Mouse (Mus musculus) midbrain, postnatal 0 days (tissue): Measurements from ENCODE around the gene Ttc7b. TPM values are rescaled to one million over a fixed set of nuclear protein-coding genes. Genes with fewer than 3 reads are reported as not detected.

Source experiments
- ATAC-seq: fragments of 200-750 bp; cut with Nextera tagmentation; 2 replicates; pipeline ENCODE4 v1.8.0; 2017; ENCODE audit warnings: moderate number of reproducible peaks, mild to moderate bottlenecking, moderate TSS enrichment, moderate library complexity; ENCODE audit not compliant: low FRiP score
- DNase-seq: peaks from one replicate; pipeline ENCODE4 v3.0.0-alpha.2; 2015; ENCODE audit warnings: low spot score
- H3K27ac ChIP-seq: fragments of 300-500 bp; sonication (generic); 2 replicates; pipeline ENCODE4 v1.5.1; 2014; ENCODE audit warnings: low read depth, mild to moderate bottlenecking, low read length, mixed read lengths
- H3K27me3 ChIP-seq: fragments of 300-500 bp; sonication (generic); 2 replicates; pipeline ENCODE4 v1.6.1; 2014; ENCODE audit warnings: low read length, control low read depth, mixed read lengths; ENCODE audit not compliant: insufficient read depth
- H3K36me3 ChIP-seq: fragments of 300-500 bp; sonication (generic); 2 replicates; pipeline ENCODE4 v1.6.1; 2014; ENCODE audit warnings: low read length, control low read depth, mixed read lengths; ENCODE audit not compliant: insufficient read depth
- H3K4me1 ChIP-seq: fragments of 300-500 bp; sonication (generic); 2 replicates; pipeline ENCODE4 v1.6.1; 2014; ENCODE audit warnings: mild to moderate bottlenecking, control low read depth, antibody characterized with exemption, low read length, mixed read lengths; ENCODE audit not compliant: insufficient read depth
- H3K4me2 ChIP-seq: fragments of 300-500 bp; sonication (generic); 2 replicates; pipeline ENCODE4 v1.6.1; 2014; ENCODE audit warnings: low read depth, mild to moderate bottlenecking, low read length, mixed read lengths; ENCODE audit not compliant: poor library complexity, severe bottlenecking
- H3K4me3 ChIP-seq: fragments of 300-500 bp; sonication (generic); 2 replicates; pipeline ENCODE4 v1.5.1; 2014; ENCODE audit warnings: low read depth, mild to moderate bottlenecking, low read length, moderate library complexity
- H3K9ac ChIP-seq: fragments of 300-500 bp; sonication (generic); replicated peaks from 2 replicates; pipeline ENCODE4 v1.6.1; 2014; ENCODE audit warnings: mild to moderate bottlenecking, low read length, moderate library complexity, mixed read lengths; ENCODE audit not compliant: poor library complexity, severe bottlenecking
- H3K9me3 ChIP-seq: fragments of 300-500 bp; sonication (generic); 2 replicates; pipeline ENCODE4 v1.6.1; 2016; ENCODE audit warnings: low read length, control low read depth
- CTCF ChIP-seq: IDR thresholded peaks from 2 replicates; pipeline ENCODE4 v1.5.1; 2016; ENCODE audit warnings: antibody characterized with exemption, mild to moderate bottlenecking
- WGBS: fragments of 180-500 bp; shearing (Covaris S2); extraction: QIAGEN DNeasy Blood & Tissue Kit; methylation state at CpG from one replicate; pipeline ENCODE4 v1.1.7; 2014; 5-methylcytosine and 5-hydroxymethylcytosine counted together
- polyA plus RNA-seq: library from polyadenylated mRNA; unstranded; fragments of >200 nt; fragmentation: Nextera tagmentation; extraction: Ambion mirVana; gene quantifications from 2 replicates; pipeline ENCODE4 v1.2.1, GENCODE M21; 2015
- total RNA-seq: library from RNA; depleted of rRNA; stranded (reverse); fragments of >200 nt; gene quantifications from 2 replicates; pipeline ENCODE4 v1.2.3, GENCODE M21; 2014

The Ttc7b gene
- total and polyA plus RNA-seq, 2 experiments from 2014 or later = 8.7 to 38.9 TPM

DNA sequence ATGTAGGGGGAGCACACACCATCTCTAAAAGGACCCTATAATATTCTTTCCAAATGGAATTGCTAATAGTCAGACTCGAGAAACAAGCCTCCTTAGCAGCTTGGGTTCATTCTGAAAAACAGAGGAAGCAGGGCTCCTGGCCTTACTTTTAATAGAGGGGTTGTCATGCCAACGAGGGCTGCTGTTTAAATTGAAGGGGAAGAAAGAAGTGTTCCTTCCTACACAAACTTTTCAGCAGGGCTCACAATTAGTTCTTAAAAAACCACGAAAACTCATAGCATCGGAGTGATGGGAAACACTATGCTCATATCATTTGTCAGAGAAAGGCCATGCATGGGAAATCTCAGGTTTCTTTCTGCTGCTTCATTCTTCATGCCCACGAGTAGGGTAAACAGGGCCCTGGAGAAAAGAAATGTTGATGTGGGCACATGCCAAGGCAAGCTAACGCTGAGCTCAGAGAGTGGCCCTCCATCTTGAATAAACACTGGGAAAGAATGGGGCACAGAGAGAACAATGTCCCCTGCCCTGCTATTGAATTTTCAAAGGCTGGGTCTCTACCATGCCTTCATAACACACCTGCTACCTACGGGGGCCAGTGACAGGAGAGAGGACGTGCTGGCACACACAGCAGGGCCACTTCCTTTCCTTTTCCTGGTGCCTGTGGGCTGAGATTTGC lies 122.2 kb downstream of the Ttc7b start:
- 57% methylated on average over 8 of the region's 8 CpGs for WGBS
- H3K27ac ChIP-seq = peak overlapping the region; percentile 58
- H3K9ac ChIP-seq = no peak overlapping the region
- H3K36me3 ChIP-seq = peaks cover 28% of the 10 kb centered on the region
- no peaks in the 10 kb centered on the region for H3K9me3 ChIP-seq
- no peak for TF ChIP-seq CTCF
- no peaks in the 10 kb centered on the region for H3K27me3 ChIP-seq
- ATAC-seq (no peak), DNase-seq (no peak)
- H3K4me2 ChIP-seq = no peak overlapping the region
- no peak overlapping the region for H3K4me3 ChIP-seq
- no peaks in the 10 kb centered on the region; the same call in 1 of the 2 replicates for H3K4me1 ChIP-seq

DNA sequence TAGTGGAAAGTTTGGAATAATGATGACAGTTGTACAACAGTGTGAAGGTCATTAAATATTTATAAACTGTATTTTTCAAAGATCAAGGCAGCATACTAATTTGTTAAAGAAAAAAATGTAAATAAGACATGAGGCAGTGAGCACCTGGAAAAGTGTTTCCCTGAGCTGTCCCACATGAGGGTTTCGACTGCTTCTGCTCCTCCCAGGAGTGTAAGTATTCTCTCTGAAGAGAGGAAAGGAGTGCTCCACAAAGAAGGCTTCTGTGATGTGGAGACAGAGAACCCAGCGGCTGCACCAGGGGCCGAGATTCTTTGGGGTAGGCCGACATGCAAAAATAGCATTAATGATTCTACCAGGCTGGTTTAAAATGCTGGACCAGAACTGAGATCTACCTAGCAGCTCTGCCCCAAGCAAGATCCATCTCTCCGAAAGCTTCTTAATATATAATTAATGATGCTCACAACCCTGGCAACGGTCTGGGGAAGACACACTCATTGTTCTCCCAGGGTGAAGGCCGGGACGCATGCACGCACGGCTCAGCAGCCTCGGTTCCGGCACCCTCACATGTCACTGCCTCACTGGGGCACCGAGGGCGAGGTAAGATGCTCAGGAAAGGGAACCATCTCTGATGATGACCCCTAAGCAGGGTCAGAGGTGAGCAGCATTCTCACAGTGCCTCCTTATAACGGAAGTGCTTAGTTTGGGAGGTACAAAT lies 123.0 kb downstream of the Ttc7b start:
- no peak overlapping the region for H3K9ac ChIP-seq
- no peaks in the 10 kb centered on the region; the same call in 1 of the 2 replicates for H3K4me1 ChIP-seq
- no peak overlapping the region for H3K4me2 ChIP-seq
- ATAC-seq = peak; percentile 45
- 51% methylated on average over 15 of the region's 15 CpGs for WGBS
- peaks cover 28% of the 10 kb centered on the region for H3K36me3 ChIP-seq
- H3K4me3 ChIP-seq = no peak overlapping the region
- TF ChIP-seq CTCF = no peak
- H3K9me3 ChIP-seq = no peaks in the 10 kb centered on the region
- DNase-seq = no peak
- H3K27me3 ChIP-seq = no peaks in the 10 kb centered on the region
- H3K27ac ChIP-seq = peak overlapping the region; percentile 55; the same call in 1 of the 2 replicates

DNA sequence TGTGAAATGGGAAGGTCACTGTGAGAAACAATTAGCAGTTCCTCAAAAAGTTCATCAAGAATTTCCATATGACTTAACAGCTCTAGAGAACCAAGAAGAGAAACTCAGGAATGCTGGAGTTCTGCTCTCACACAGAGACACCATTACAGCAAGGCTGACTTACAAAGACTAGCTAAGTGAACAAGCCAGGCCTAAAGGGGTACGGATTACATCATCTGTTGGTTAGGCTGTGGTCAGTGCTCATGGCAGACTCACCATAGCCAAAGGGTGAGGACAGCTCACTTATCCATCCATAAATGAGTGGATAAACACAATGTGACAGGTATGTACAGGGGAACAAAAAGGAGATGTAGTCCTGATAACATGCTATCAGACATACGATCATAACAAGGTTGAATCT lies 123.8 kb downstream of the Ttc7b start:
- ATAC-seq = no peak
- DNase-seq = no peak
- 80% methylated on average over 2 of the region's 2 CpGs for WGBS
- H3K4me1 ChIP-seq = no peaks in the 10 kb centered on the region; the same call in 1 of the 2 replicates
- H3K4me3 ChIP-seq = no peak overlapping the region
- peaks cover 28% of the 10 kb centered on the region; the same call in 1 of the 2 replicates for H3K36me3 ChIP-seq
- TF ChIP-seq CTCF = no peak
- no peak overlapping the region for H3K9ac ChIP-seq
- no peak overlapping the region for H3K4me2 ChIP-seq
- H3K9me3 ChIP-seq = no peaks in the 10 kb centered on the region
- H3K27ac ChIP-seq = no peak overlapping the region
- H3K27me3 ChIP-seq = no peaks in the 10 kb centered on the region

GRCm38 (mm10) chr12:100393532-100393931 lies 127.1 kb downstream of the Ttc7b start:
- no peak overlapping the region for H3K9ac ChIP-seq
- no peaks in the 10 kb centered on the region for H3K9me3 ChIP-seq
- no peak overlapping the region for H3K4me3 ChIP-seq
- 82% methylated on average over 3 of the region's 3 CpGs for WGBS
- ATAC-seq (no peak), DNase-seq (no peak)
- no peak overlapping the region for H3K27ac ChIP-seq
- H3K36me3 ChIP-seq = peaks cover 16% of the 10 kb centered on the region; the same call in 1 of the 2 replicates
- peaks cover 3% of the 10 kb centered on the region; the same call in 1 of the 2 replicates for H3K4me1 ChIP-seq
- no peak for TF ChIP-seq CTCF
- H3K4me2 ChIP-seq = no peak overlapping the region
- no peaks in the 10 kb centered on the region for H3K27me3 ChIP-seq

- peaks cover 3% of the 10 kb centered on the region; the same call in 1 of the 2 replicates for H3K4me1 ChIP-seq
- DNase-seq (no peak), ATAC-seq (no peak)
- 75% methylated on average over 3 of the region's 3 CpGs for WGBS
- no peak overlapping the region for H3K4me2 ChIP-seq
- no peak overlapping the region for H3K27ac ChIP-seq
- no peaks in the 10 kb centered on the region for H3K9me3 ChIP-seq
- peaks cover 18% of the 10 kb centered on the region; the same call in 1 of the 2 replicates for H3K36me3 ChIP-seq
- TF ChIP-seq CTCF = no peak
- H3K9ac ChIP-seq = no peak overlapping the region
- H3K27me3 ChIP-seq = no peaks in the 10 kb centered on the region
- no peak overlapping the region for H3K4me3 ChIP-seq
Measured at GRCm38 (mm10) chr12:100393109-100393508, 127.5 kb downstream of the Ttc7b start.

- no peaks in the 10 kb centered on the region for H3K9me3 ChIP-seq
- ATAC-seq (no peak), DNase-seq (peak; percentile 43)
- no peak overlapping the region for H3K27ac ChIP-seq
- H3K4me2 ChIP-seq = no peak overlapping the region
- no peak for TF ChIP-seq CTCF
- peaks cover 3% of the 10 kb centered on the region; the same call in 1 of the 2 replicates for H3K4me1 ChIP-seq
- H3K27me3 ChIP-seq = no peaks in the 10 kb centered on the region
- WGBS = 51% methylated on average over 5 of the region's 5 CpGs
- peaks cover 22% of the 10 kb centered on the region; the same call in 1 of the 2 replicates for H3K36me3 ChIP-seq
- H3K4me3 ChIP-seq = no peak overlapping the region
- H3K9ac ChIP-seq = no peak overlapping the region
Measured at GRCm38 (mm10) chr12:100392466-100392865, 128.2 kb downstream of the Ttc7b start.
